Mouse (Mus musculus) forebrain, postnatal 0 days (tissue): ENCODE results near the gene Gigyf2. TPM values are rescaled to one million over a fixed set of nuclear protein-coding genes. Genes with fewer than 3 reads are reported as not detected.

Experiments
- ATAC-seq: fragments of 200-750 bp; cut with Nextera tagmentation; 2 replicates; pipeline ENCODE4 v1.8.0; 2017; ENCODE audit warnings: mild to moderate bottlenecking, moderate library complexity
- DNase-seq: peaks from one replicate; pipeline ENCODE4 v3.0.0-alpha.2; 2015
- H3K27ac ChIP-seq: fragments of 300-500 bp; sonication (generic); 2 replicates; pipeline ENCODE4 v1.5.1; 2014; ENCODE audit warnings: low read depth, mild to moderate bottlenecking, antibody characterized with exemption, low read length, moderate library complexity, mixed read lengths
- H3K27me3 ChIP-seq: fragments of 300-500 bp; sonication (generic); 2 replicates; pipeline ENCODE4 v1.6.1; 2014; ENCODE audit warnings: mild to moderate bottlenecking, low read length, mixed read lengths; ENCODE audit not compliant: insufficient read depth
- H3K36me3 ChIP-seq: fragments of 300-500 bp; sonication (generic); 2 replicates; pipeline ENCODE4 v1.6.1; 2014; ENCODE audit warnings: mild to moderate bottlenecking, moderate library complexity; ENCODE audit not compliant: insufficient read depth
- H3K4me1 ChIP-seq: fragments of 300-500 bp; sonication (generic); 2 replicates; pipeline ENCODE4 v1.6.1; 2014; ENCODE audit warnings: antibody characterized with exemption; ENCODE audit not compliant: insufficient read depth
- H3K4me2 ChIP-seq: fragments of 300-500 bp; sonication (generic); 2 replicates; pipeline ENCODE4 v1.6.1; 2014; ENCODE audit warnings: low read depth, mild to moderate bottlenecking, moderate library complexity
- H3K4me3 ChIP-seq: fragments of 300-500 bp; sonication (generic); 2 replicates; pipeline ENCODE4 v1.5.1; 2014; ENCODE audit warnings: low read depth, low read length, mixed read lengths
- H3K9ac ChIP-seq: fragments of 300-500 bp; sonication (generic); 2 replicates; pipeline ENCODE4 v1.6.1; 2014; ENCODE audit warnings: mild to moderate bottlenecking
- H3K9me3 ChIP-seq: fragments of 300-500 bp; sonication (generic); 2 replicates; pipeline ENCODE4 v1.6.1; 2016; ENCODE audit warnings: low read length
- CTCF ChIP-seq: sonication (generic); IDR thresholded peaks from 2 replicates; pipeline ENCODE4 v1.5.1; 2016; ENCODE audit warnings: antibody characterized with exemption, control low read depth, low read depth
- WGBS: fragments of 180-500 bp; shearing (Covaris S2); extraction: QIAGEN DNeasy Blood & Tissue Kit; methylation state at CpG from one replicate; pipeline ENCODE4 v1.1.7; 2014; 5-methylcytosine and 5-hydroxymethylcytosine counted together
- polyA plus RNA-seq: library from polyadenylated mRNA; unstranded; fragments of >200 nt; fragmentation: Nextera tagmentation; extraction: Ambion mirVana; gene quantifications from 2 replicates; pipeline ENCODE4 v1.2.1, GENCODE M21; 2015
- total RNA-seq: library from RNA; depleted of rRNA; stranded (reverse); fragments of >200 nt; gene quantifications from 2 replicates; pipeline ENCODE4 v1.2.3, GENCODE M21; 2014

Gene Gigyf2
- total and polyA plus RNA-seq, 2 experiments from 2014 or later, result 44.3 to 69.0 TPM

- TF ChIP-seq CTCF, result no peak
- WGBS, result 74% methylated on average over 1 of the region's 1 CpGs
- Histone ChIP-seq H3K36me3 (peaks cover 11% of the 10 kb centered on the region), H3K9me3 (no peaks in the 10 kb centered on the region), H3K4me1 (no peaks in the 10 kb centered on the region), H3K27me3 (no peaks in the 10 kb centered on the region), H3K9ac (no peak overlapping the region), H3K4me2 (no peak overlapping the region), H3K27ac (no peak overlapping the region), H3K4me3 (no peak overlapping the region)
- DNase-seq (no peak), ATAC-seq (no peak)
These were observed 33.5 kb downstream of the Gigyf2 start for GRCm38 (mm10) chr1:87360276-87360675.

GRCm38 (mm10) chr1:87378024-87378560 is 51.3 kb downstream of the Gigyf2 start:
- Histone ChIP-seq H3K27me3 (no peaks in the 10 kb centered on the region), H3K9ac (no peak overlapping the region), H3K36me3 (peaks cover 13% of the 10 kb centered on the region; the same call in 1 of the 2 replicates), H3K4me1 (no peaks in the 10 kb centered on the region), H3K4me2 (no peak overlapping the region), H3K9me3 (no peaks in the 10 kb centered on the region), H3K27ac (no peak overlapping the region), H3K4me3 (no peak overlapping the region)
- TF ChIP-seq CTCF, result no peak
- ATAC-seq (no peak), DNase-seq (no peak)
- WGBS, result 90% methylated on average over 3 of the region's 3 CpGs

GRCm38 (mm10) chr1:87379919-87380318 is 53.1 kb downstream of the Gigyf2 start:
- no peak overlapping the region for H3K9ac ChIP-seq
- H3K4me3 ChIP-seq, result no peak overlapping the region
- 96% methylated on average over 1 of the region's 1 CpGs for WGBS
- H3K4me1 ChIP-seq, result no peaks in the 10 kb centered on the region
- H3K9me3 ChIP-seq, result no peaks in the 10 kb centered on the region
- DNase-seq (no peak), ATAC-seq (no peak)
- H3K27ac ChIP-seq, result no peak overlapping the region
- H3K4me2 ChIP-seq, result no peak overlapping the region
- H3K27me3 ChIP-seq, result no peaks in the 10 kb centered on the region
- TF ChIP-seq CTCF, result peak; percentile 56
- H3K36me3 ChIP-seq, result peaks cover 9% of the 10 kb centered on the region; the same call in 1 of the 2 replicates

GRCm38 (mm10) chr1:87381152-87381551 is 54.4 kb downstream of the Gigyf2 start:
- Histone ChIP-seq H3K27ac (no peak overlapping the region), H3K4me2 (no peak overlapping the region), H3K9me3 (no peaks in the 10 kb centered on the region), H3K4me1 (no peaks in the 10 kb centered on the region), H3K9ac (no peak overlapping the region), H3K36me3 (peaks cover 4% of the 10 kb centered on the region; the same call in 1 of the 2 replicates), H3K4me3 (no peak overlapping the region), H3K27me3 (no peaks in the 10 kb centered on the region)
- ATAC-seq (no peak), DNase-seq (no peak)
- 94% methylated on average over 3 of the region's 3 CpGs for WGBS
- TF ChIP-seq CTCF, result no peak

- 95% methylated on average over 9 of the region's 9 CpGs for WGBS
- H3K4me3 ChIP-seq, result no peak overlapping the region
- H3K9me3 ChIP-seq, result no peaks in the 10 kb centered on the region
- H3K36me3 ChIP-seq, result peaks cover 11% of the 10 kb centered on the region
- DNase-seq (no peak), ATAC-seq (no peak)
- no peak for TF ChIP-seq CTCF
- no peaks in the 10 kb centered on the region for H3K27me3 ChIP-seq
- H3K4me2 ChIP-seq, result no peak overlapping the region
- H3K27ac ChIP-seq, result no peak overlapping the region
- H3K9ac ChIP-seq, result no peak overlapping the region
- no peaks in the 10 kb centered on the region for H3K4me1 ChIP-seq
These were observed 59.8 kb downstream of the Gigyf2 start for GRCm38 (mm10) chr1:87386436-87387092.

- ATAC-seq, result no peak
These were observed 66.8 kb downstream of the Gigyf2 start for GRCm38 (mm10) chr1:87393444-87394195.

GRCm38 (mm10) chr1:87394594-87394993 is 67.8 kb downstream of the Gigyf2 start, which contains the start of gene Kcnj13:
TSS of gene Kcnj13 (minus strand) at chr1:87394729.
- Histone ChIP-seq H3K27me3 (no peaks in the 10 kb centered on the region), H3K36me3 (peaks cover 8% of the 10 kb centered on the region; the same call in 1 of the 2 replicates), H3K4me3 (no peak within 1 kb of the TSS), H3K9ac (no peak within 1 kb of the TSS), H3K9me3 (no peaks in the 10 kb centered on the region), H3K4me1 (no peaks in the 10 kb centered on the region), H3K4me2 (no peak within 1 kb of the TSS), H3K27ac (no peak within 1 kb of the TSS)
- WGBS, result 8% methylated on average over 6 of the region's 6 CpGs
- DNase-seq (no peak), ATAC-seq (no peak)
- TF ChIP-seq CTCF, result no peak

More at GRCm38 (mm10) chr1:87393444-87394195, 66.8 kb downstream of the Gigyf2 start:
- Histone ChIP-seq H3K27ac (no peak overlapping the region), H3K9ac (no peak overlapping the region), H3K4me2 (no peak overlapping the region), H3K9me3 (no peaks in the 10 kb centered on the region), H3K36me3 (peaks cover 14% of the 10 kb centered on the region; the same call in 1 of the 2 replicates), H3K4me1 (no peaks in the 10 kb centered on the region), H3K27me3 (no peaks in the 10 kb centered on the region), H3K4me3 (no peak overlapping the region)
- WGBS, result 73% methylated on average over 3 of the region's 3 CpGs
- no peak for TF ChIP-seq CTCF
- no peak for DNase-seq
